Mouse (Mus musculus) CD4-positive, CD25-positive, alpha-beta regulatory T cell (primary cell): ENCODE data around the gene Olfr1474. TPM values are rescaled to one million over a fixed set of nuclear protein-coding genes. Genes with fewer than 3 reads are reported as not detected.

ENCODE experiments used
- polyA plus RNA-seq: library from polyadenylated mRNA; unstranded; fragments of 100-300 nt; shearing (Covaris generic); gene quantifications from one replicate; pipeline ENCODE4 v1.2.1, GENCODE M21; 2017

Olfr1474 gene
- not detected for polyA plus RNA-seq

GRCm38 (mm10) chr19:13469265-13469664 is at the start of gene Olfr1474:
TSS of gene Olfr1474 (plus strand) at chr19:13469565.

GRCm38 (mm10) chr19:13443109-13443508 is 26.3 kb upstream of the Olfr1474 start, which contains the start of gene Olfr1471:
TSS of gene Olfr1471 (plus strand) at chr19:13443409.

DNA sequence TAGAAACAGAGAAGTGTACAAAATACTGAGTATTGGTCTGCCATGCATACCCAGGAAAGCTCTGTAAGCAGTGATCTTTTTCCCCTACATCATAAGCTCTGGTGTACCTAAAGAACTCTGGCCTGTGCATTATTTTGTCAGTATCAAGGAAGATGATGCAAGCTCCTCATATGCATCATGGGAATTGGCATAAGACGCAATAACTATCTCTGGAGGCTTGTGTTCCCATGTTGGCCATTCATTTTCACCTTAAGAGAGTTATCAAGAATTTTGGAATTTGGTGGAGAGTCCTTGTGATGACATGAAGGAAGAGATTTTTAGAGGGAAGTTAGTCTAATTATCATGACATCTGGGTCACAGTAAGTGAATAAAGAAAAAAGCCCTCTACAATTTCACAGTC is 13.4 kb upstream of the Olfr1474 start, which contains the start of gene Olfr1472:
Olfr1472 (minus strand) TSS at position 101 of the 400 bp plus-strand sequence.

DNA sequence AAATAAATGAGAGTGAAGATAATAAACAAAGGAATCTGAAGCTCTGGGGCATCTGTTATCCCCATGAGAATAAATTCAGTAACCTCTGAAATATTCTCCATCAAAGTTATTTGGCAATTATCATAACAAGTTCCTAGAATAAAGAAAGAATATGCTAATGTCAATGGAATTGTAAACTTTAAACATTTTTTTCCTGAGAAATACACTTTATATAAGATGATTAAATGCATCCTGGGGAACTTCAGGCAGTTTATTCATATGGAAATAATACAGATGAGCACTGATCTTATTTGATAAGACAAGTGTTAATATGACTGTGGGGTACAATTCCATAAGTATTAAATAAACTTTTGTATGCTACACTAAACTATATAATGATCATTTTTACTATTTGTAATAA is 10.7 kb downstream of the Olfr1474 start, which contains the start of gene Olfr1475:
Olfr1475 (minus strand) TSS at position 101 of the 400 bp plus-strand sequence.

GRCm38 (mm10) chr19:13500246-13500645 is 30.9 kb downstream of the Olfr1474 start, which contains the start of gene Olfr1477:
TSS of gene Olfr1477 (plus strand) at chr19:13500546.

Other genes starting within 250 kb of the Olfr1474 start
- gene Olfr1463, start 238.2 kb upstream of the Olfr1474 start, polyA plus RNA-seq = not detected
- not detected for gene Olfr1465, start 154.0 kb upstream of the Olfr1474 start, polyA plus RNA-seq
- not detected for gene Olfr1466, start 130.7 kb upstream of the Olfr1474 start, polyA plus RNA-seq
- gene Olfr1467, start 107.3 kb upstream of the Olfr1474 start, polyA plus RNA-seq = 0.05 TPM
- gene Olfr1469, start 61.7 kb upstream of the Olfr1474 start, polyA plus RNA-seq = 0.25 TPM
- gene Olfr1471, start 26.2 kb upstream of the Olfr1474 start, polyA plus RNA-seq = not detected
- not detected for gene Olfr1472, start 13.5 kb upstream of the Olfr1474 start, polyA plus RNA-seq
- not detected for gene Olfr1475, start 10.6 kb downstream of the Olfr1474 start, polyA plus RNA-seq
- 0.20 TPM for gene Olfr1477, start 31.0 kb downstream of the Olfr1474 start, polyA plus RNA-seq
- gene Olfr1480, start 58.3 kb downstream of the Olfr1474 start, polyA plus RNA-seq = not detected
- 0.06 TPM for gene Olfr1484, start 113.9 kb downstream of the Olfr1474 start, polyA plus RNA-seq
- not detected for gene Olfr1487, start 147.8 kb downstream of the Olfr1474 start, polyA plus RNA-seq
- gene Olfr1489, start 162.1 kb downstream of the Olfr1474 start, polyA plus RNA-seq = 0.04 TPM
- gene Olfr1490, start 181.5 kb downstream of the Olfr1474 start, polyA plus RNA-seq = not detected
- not detected for gene Olfr1491, start 227.7 kb downstream of the Olfr1474 start, polyA plus RNA-seq